ENCODE assay signal across 15 mouse cellular contexts in the genomic region with DNA sequence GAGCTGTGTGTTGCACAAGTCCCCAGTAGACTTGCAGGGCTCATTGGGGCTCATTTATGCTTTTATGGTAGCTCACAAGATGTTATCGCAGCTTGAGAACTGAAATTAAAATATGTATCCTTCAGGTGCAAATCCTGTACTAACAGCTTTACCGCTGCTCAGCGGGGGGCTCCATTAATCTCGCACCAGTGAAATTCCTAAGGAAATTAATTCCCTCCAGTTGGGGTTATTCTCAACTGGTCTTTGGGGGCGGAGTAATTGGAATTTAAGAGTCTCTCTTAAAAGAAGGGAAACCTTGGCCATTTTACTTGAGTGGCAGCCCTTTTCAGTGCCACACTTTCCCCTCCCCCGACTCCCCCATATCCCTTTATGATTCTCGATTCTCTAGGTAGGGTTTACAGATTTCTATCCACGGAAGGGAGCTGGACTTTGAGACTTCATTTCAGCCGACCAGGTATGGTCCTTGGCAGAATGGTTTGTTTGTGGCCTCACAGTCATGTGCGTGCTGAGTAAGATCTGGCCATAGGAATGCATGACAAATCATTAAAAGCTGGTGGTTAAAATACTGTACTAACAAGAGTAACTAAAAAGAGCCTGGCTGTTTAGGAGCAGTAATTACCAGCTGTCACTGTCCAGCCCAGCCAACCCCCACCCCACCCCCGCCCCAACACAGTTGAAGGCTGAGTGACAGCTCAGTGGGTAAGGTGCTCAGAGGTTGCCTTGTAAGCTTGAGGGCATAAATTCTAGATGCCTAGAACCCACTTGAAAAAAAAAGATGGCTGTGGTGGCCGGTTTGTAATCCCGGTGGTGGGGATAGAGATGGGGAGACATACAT. TPM values are rescaled to one million over a fixed set of nuclear protein-coding genes. Genes with fewer than 3 reads are reported as not detected.
DNase-seq lines count a peak whose midpoint lies in the region; ATAC-seq lines count a peak whose summit lies in the region.
"Had no signal": no experiment of that assay in that cellular context is flagged by ENCODE, and none has a peak within 500 bp of the region (broad histone marks: within the 10 kb centered on the region; RNA-seq: fewer than 3 reads in every experiment).

No protein-coding gene starts in this region.

- no peak overlapping the region for H3K27ac ChIP-seq in forebrain, embryonic 14.5 days (ENCODE audit: low read depth, low read length)
- no peak overlapping the region for H3K27ac ChIP-seq in forebrain, embryonic 15.5 days (replicated peaks)
- no peak overlapping the region for H3K27ac ChIP-seq in liver, embryonic 11.5 days (ENCODE audit: low read depth, low read length)
- H3K27ac ChIP-seq: hindbrain, embryonic 14.5 days; neural tube, embryonic 15.5 days had no signal

- WGBS in forebrain, embryonic 14.5 days = 11% methylated on average over 13 of the region's 13 CpGs
- 15% methylated on average over 13 of the region's 13 CpGs for WGBS in forebrain, embryonic 15.5 days
- 62% methylated on average over 13 of the region's 13 CpGs for WGBS in liver, embryonic 11.5 days

- H3K4me2 ChIP-seq in forebrain, embryonic 14.5 days (ENCODE audit: low read length) = no peak overlapping the region
- H3K4me2 ChIP-seq in forebrain, embryonic 15.5 days (replicated peaks) = no peak overlapping the region
- no peak overlapping the region for H3K4me2 ChIP-seq in liver, embryonic 11.5 days
- H3K4me2 ChIP-seq: hindbrain, embryonic 14.5 days; neural tube, embryonic 15.5 days had no signal

- ATAC-seq in forebrain, embryonic 14.5 days = peak; percentile 20; the same call in 1 of the 2 replicates
- no peak for ATAC-seq in forebrain, embryonic 15.5 days (replicated peaks)
- ATAC-seq in liver, embryonic 11.5 days (replicated peaks; ENCODE audit: low FRiP score) = no peak
- ATAC-seq: liver, postnatal 0 days had no signal

- no peak overlapping the region for H3K4me3 ChIP-seq in forebrain, embryonic 14.5 days (ENCODE audit: low read depth, low read length)
- no peak overlapping the region for H3K4me3 ChIP-seq in forebrain, embryonic 15.5 days
- H3K4me3 ChIP-seq in liver, embryonic 11.5 days (ENCODE audit: low read depth, low read length) = no peak overlapping the region
- H3K4me3 ChIP-seq: neural tube, embryonic 15.5 days had no signal

- DNase-seq in forebrain, embryonic 14.5 days (ENCODE audit: low spot score) = peak; percentile 49
- peak; percentile 13 for DNase-seq in NIH3T3 (ENCODE audit: low read depth)
- peak; percentile 16 for DNase-seq in hindlimb bud, embryonic 11.5 days (ENCODE audit: extremely low spot score, low read depth, low spot score)
- peak; percentile 33 for DNase-seq in kidney, postnatal 14 days
- no peak for DNase-seq in liver, embryonic 11.5 days (ENCODE audit: low spot score)
- DNase-seq in gastrocnemius, postnatal 10 days = no peak
- DNase-seq in layer of hippocampus, postnatal 14 days (ENCODE audit: low spot score in 2 of 2) = no peak
- DNase-seq: adrenal gland, adult 2 months; cerebellum, adult 9-11 months; liver, postnatal 0 days; spleen, adult 18-20 months; thymus, postnatal 14 days had no signal

- H3K27me3 ChIP-seq in forebrain, embryonic 14.5 days (replicated peaks; ENCODE audit: control insufficient read depth, insufficient read depth, low read length) = no peaks in the 10 kb centered on the region
- no peaks in the 10 kb centered on the region for H3K27me3 ChIP-seq in forebrain, embryonic 15.5 days
- H3K27me3 ChIP-seq in liver, embryonic 11.5 days (replicated peaks; ENCODE audit: control insufficient read depth, insufficient read depth, low read length) = no peaks in the 10 kb centered on the region
- H3K27me3 ChIP-seq: neural tube, embryonic 15.5 days had no signal

- peaks cover 8% of the 10 kb centered on the region for H3K4me1 ChIP-seq in forebrain, embryonic 14.5 days (ENCODE audit: control insufficient read depth, insufficient read depth, low read length)
- H3K4me1 ChIP-seq in forebrain, embryonic 15.5 days = peaks cover 9% of the 10 kb centered on the region
- peaks cover 3% of the 10 kb centered on the region for H3K4me1 ChIP-seq in liver, embryonic 11.5 days (replicated peaks; ENCODE audit: control insufficient read depth, insufficient read depth, low read length)
- H3K4me1 ChIP-seq: neural tube, embryonic 15.5 days had no signal

- no peaks in the 10 kb centered on the region for H3K36me3 ChIP-seq in forebrain, embryonic 14.5 days (ENCODE audit: control insufficient read depth, insufficient read depth, low read length)
- no peaks in the 10 kb centered on the region for H3K36me3 ChIP-seq in forebrain, embryonic 15.5 days
- H3K36me3 ChIP-seq in liver, embryonic 11.5 days (ENCODE audit: control insufficient read depth, insufficient read depth, low read length) = no peaks in the 10 kb centered on the region
- H3K36me3 ChIP-seq: neural tube, embryonic 15.5 days had no signal

- H3K9me3 ChIP-seq in forebrain, embryonic 14.5 days (replicated peaks; ENCODE audit: control insufficient read depth, low read length) = no peaks in the 10 kb centered on the region
- no peaks in the 10 kb centered on the region for H3K9me3 ChIP-seq in forebrain, embryonic 15.5 days
- H3K9me3 ChIP-seq in liver, embryonic 11.5 days (ENCODE audit: control insufficient read depth, low read length) = no peaks in the 10 kb centered on the region
- H3K9me3 ChIP-seq: neural tube, embryonic 15.5 days had no signal

- H3K9ac ChIP-seq in forebrain, embryonic 14.5 days (ENCODE audit: low read length) = no peak overlapping the region
- no peak overlapping the region for H3K9ac ChIP-seq in forebrain, embryonic 15.5 days (replicated peaks)
- no peak overlapping the region for H3K9ac ChIP-seq in liver, embryonic 11.5 days (ENCODE audit: low read depth, low read length)
- H3K9ac ChIP-seq: hindbrain, embryonic 14.5 days; liver, postnatal 0 days; neural tube, embryonic 15.5 days had no signal

RNA-seq across cellular contexts. Expression of a gene that starts 5.4 kb away (rescaled TPM):
- polyA plus RNA-seq in forebrain, embryonic 14.5 days (2014; fragmentation: Nextera tagmentation; extraction: Ambion mirVana) = 312 and 339 TPM in 2 replicates
- 259 and 261 TPM in 2 replicates for polyA plus RNA-seq in forebrain, embryonic 15.5 days (2015; fragmentation: Nextera tagmentation; extraction: Ambion mirVana)
- 211 and 235 TPM in 2 replicates for polyA plus RNA-seq in liver, embryonic 11.5 days (2014; fragmentation: Nextera tagmentation; extraction: Ambion mirVana)
- total RNA-seq in gastrocnemius, postnatal 10 days (2021) = 10 to 100 TPM; 90.2 to 93.9 TPM
- 100 to 1,000 TPM; 127 to 132 TPM for total RNA-seq in layer of hippocampus, postnatal 14 days (2021)

RNA-seq across cellular contexts. Expression of a gene that starts 21.4 kb away (rescaled TPM):
- 8.9 and 10.6 TPM in 2 replicates for polyA plus RNA-seq in forebrain, embryonic 14.5 days (2014; fragmentation: Nextera tagmentation; extraction: Ambion mirVana)
- polyA plus RNA-seq in forebrain, embryonic 15.5 days (2015; fragmentation: Nextera tagmentation; extraction: Ambion mirVana) = 9.8 and 11.6 TPM in 2 replicates
- polyA plus RNA-seq in liver, embryonic 11.5 days (2014; fragmentation: Nextera tagmentation; extraction: Ambion mirVana) = 18.0 and 18.1 TPM in 2 replicates
- total RNA-seq in gastrocnemius, postnatal 10 days (2021) = 1 to 10 TPM; 4.4 TPM
- total RNA-seq in layer of hippocampus, postnatal 14 days (2021) = 1 to 10 TPM; 4.8 to 5.3 TPM

Comparison
In these comparisons a context has a peak if more than half of its experiments do, and no peak if none do; other contexts are left out.
1. DNase-seq: peak in forebrain, embryonic 14.5 days (single experiment), NIH3T3 (single experiment), hindlimb bud, embryonic 11.5 days (single experiment) and kidney, postnatal 14 days (single experiment); none in liver, embryonic 11.5 days (single experiment), gastrocnemius, postnatal 10 days (single experiment) and layer of hippocampus, postnatal 14 days (0 of 2).